Mouse (Mus musculus) cortical plate, adult 2 months (tissue): ENCODE results near the gene Dact2. TPM values are rescaled to one million over a fixed set of nuclear protein-coding genes. Genes with fewer than 3 reads are reported as not detected.

Experiments used
- H3K27ac ChIP-seq: fragments of 200-500 bp; 2 replicates; pipeline ENCODE4 v1.5.1; 2012; ENCODE audit warnings: low read length, control low read depth, inconsistent platforms; ENCODE audit not compliant: insufficient read depth
- H3K4me1 ChIP-seq: fragments of 200-500 bp; 2 replicates; pipeline ENCODE4 v1.6.1; 2011; ENCODE audit warnings: low read length; ENCODE audit not compliant: control insufficient read depth, insufficient read depth
- H3K4me3 ChIP-seq: fragments of 200-500 bp; 2 replicates; pipeline ENCODE4 v1.5.1; 2011; ENCODE audit warnings: mild to moderate bottlenecking, low read length, control low read depth; ENCODE audit not compliant: insufficient read depth
- CTCF ChIP-seq: fragments of 200-500 bp; IDR thresholded peaks from 2 replicates; pipeline ENCODE4 v1.5.1; 2011; ENCODE audit warnings: mild to moderate bottlenecking, control low read depth, low read length; ENCODE audit not compliant: insufficient read depth; ENCODE audit errors: extremely low read depth
- POLR2A ChIP-seq: fragments of 200-500 bp; IDR thresholded peaks from 2 replicates; pipeline ENCODE4 v1.6.1; 2011; ENCODE audit warnings: mild to moderate bottlenecking, low read length, control low read depth; ENCODE audit not compliant: insufficient read depth; ENCODE audit errors: extremely low read depth
- polyA plus RNA-seq: library from polyadenylated mRNA; depleted of rRNA; stranded (reverse); fragments of >200 nt; gene quantifications from 2 replicates; pipeline ENCODE4 v1.2.3, GENCODE M21; 2012; rRNA removed

Gene Dact2
- polyA plus RNA-seq, result 69.7 and 71.4 TPM in 2 replicates

GRCm38 (mm10) chr17:14204061-14204460, at the start of gene Dact2:
Dact2 (minus strand) TSS chr17:14204304.
- Histone ChIP-seq H3K4me3 (peak within 1 kb of the TSS; percentile 75), H3K4me1 (no peaks in the 10 kb centered on the region; the same call in 1 of the 2 replicates), H3K27ac (peak within 1 kb of the TSS; percentile 97)
- TF ChIP-seq POLR2A (peak; percentile 75), CTCF (0 out of 2 replicates have a peak, but pooled peaks have one; percentile 18)

- H3K4me1 ChIP-seq, result peaks cover 2% of the 10 kb centered on the region; the same call in 1 of the 2 replicates
- TF ChIP-seq POLR2A (no peak), CTCF (no peak)
Measured at GRCm38 (mm10) chr17:14252456-14252855, 48.4 kb upstream of the Dact2 start.

GRCm38 (mm10) chr17:14250401-14250800, 46.3 kb upstream of the Dact2 start:
- Histone ChIP-seq H3K27ac (no peak overlapping the region), H3K4me3 (no peak overlapping the region), H3K4me1 (peaks cover 3% of the 10 kb centered on the region)
- TF ChIP-seq POLR2A, result no peak
- TF ChIP-seq CTCF, result no peak

More at GRCm38 (mm10) chr17:14252456-14252855, 48.4 kb upstream of the Dact2 start:
- no peak overlapping the region for H3K27ac ChIP-seq
- H3K4me3 ChIP-seq, result no peak overlapping the region

GRCm38 (mm10) chr17:14249595-14249994, 45.5 kb upstream of the Dact2 start:
- no peak overlapping the region for H3K4me3 ChIP-seq
- TF ChIP-seq POLR2A (no peak), CTCF (no peak)
- peaks cover 3% of the 10 kb centered on the region for H3K4me1 ChIP-seq
- no peak overlapping the region for H3K27ac ChIP-seq

- H3K27ac ChIP-seq, result peak overlapping the region; percentile 45; the same call in 1 of the 2 replicates
- H3K4me1 ChIP-seq, result peaks cover 3% of the 10 kb centered on the region
- TF ChIP-seq POLR2A (no peak), CTCF (no peak)
- H3K4me3 ChIP-seq, result no peak overlapping the region
Measured at GRCm38 (mm10) chr17:14247931-14248330, 43.8 kb upstream of the Dact2 start.

- H3K27ac ChIP-seq, result no peak overlapping the region
- peaks cover 3% of the 10 kb centered on the region for H3K4me1 ChIP-seq
- no peak overlapping the region for H3K4me3 ChIP-seq
- TF ChIP-seq CTCF (no peak), POLR2A (no peak)
Measured at GRCm38 (mm10) chr17:14246266-14246665, 42.2 kb upstream of the Dact2 start.

GRCm38 (mm10) chr17:14244195-14244965, 40.3 kb upstream of the Dact2 start:
- Histone ChIP-seq H3K4me3 (no peak overlapping the region), H3K4me1 (peaks cover 3% of the 10 kb centered on the region), H3K27ac (no peak overlapping the region)
- no peak for TF ChIP-seq CTCF
- TF ChIP-seq POLR2A, result no peak

- H3K4me1 ChIP-seq, result peaks cover 1% of the 10 kb centered on the region; the same call in 1 of the 2 replicates
- no peak overlapping the region for H3K4me3 ChIP-seq
- no peak overlapping the region for H3K27ac ChIP-seq
- TF ChIP-seq CTCF (no peak), POLR2A (no peak)
Measured at GRCm38 (mm10) chr17:14242634-14243033, 38.5 kb upstream of the Dact2 start.

GRCm38 (mm10) chr17:14239960-14240359, 35.9 kb upstream of the Dact2 start:
- H3K4me3 ChIP-seq, result no peak overlapping the region
- no peak for TF ChIP-seq CTCF
- TF ChIP-seq POLR2A, result no peak
- H3K4me1 ChIP-seq, result no peaks in the 10 kb centered on the region
- H3K27ac ChIP-seq, result no peak overlapping the region

GRCm38 (mm10) chr17:14237134-14237533, 33.0 kb upstream of the Dact2 start:
- no peaks in the 10 kb centered on the region for H3K4me1 ChIP-seq
- TF ChIP-seq CTCF, result no peak
- TF ChIP-seq POLR2A, result no peak
- H3K27ac ChIP-seq, result no peak overlapping the region
- H3K4me3 ChIP-seq, result no peak overlapping the region
